Mouse (Mus musculus) hematopoietic stem cell, adult 5-6 weeks (primary cell): ENCODE measurements at regions not wholly inside any gene's neighbourhood (a gene's known extent, or its start where the extent isn't known, plus 50 kb on each side); places are given as distances from the start of the nearest gene placed in this dataset.

Experiments
- ATAC-seq, 2 experiments: fragments of 125-278 bp in 1 of 2; replicated peaks in 1 of 2; 2 replicates each; pipeline ENCODE4 v1.8.0; 2016 to 2017; ENCODE audit warnings: inconsistent platforms in 2 of 2, mild to moderate bottlenecking in 2 of 2, moderate number of reproducible peaks in 2 of 2, low read depth in 1 of 2, moderate TSS enrichment in 1 of 2; ENCODE audit not compliant: low FRiP score in 2 of 2, poor library complexity in 2 of 2, severe bottlenecking in 2 of 2, insufficient read depth in 1 of 2, low TSS enrichment in 1 of 2

GRCm38 (mm10) chr5:133310979-133311890 is 768.1 kb upstream of the Auts2 start:
- ATAC-seq: no peak

GRCm38 (mm10) chr5:133267887-133268286 is 724.7 kb upstream of the Auts2 start:
- ATAC-seq: no peak

- ATAC-seq: no peak
These were observed 724.2 kb upstream of the Auts2 start for GRCm38 (mm10) chr5:133267356-133267755.

- no peak for ATAC-seq
These were observed 721.8 kb upstream of the Auts2 start for GRCm38 (mm10) chr5:133264976-133265375.

GRCm38 (mm10) chr5:133218801-133219200 is 675.7 kb upstream of the Auts2 start:
- no peak for ATAC-seq

GRCm38 (mm10) chr5:133198546-133198945 is 655.4 kb upstream of the Auts2 start:
- ATAC-seq: no peak

- ATAC-seq: no peak
These were observed 646.8 kb upstream of the Auts2 start for GRCm38 (mm10) chr5:133189798-133190571.

- no peak for ATAC-seq
These were observed 632.5 kb upstream of the Auts2 start for GRCm38 (mm10) chr5:133175636-133176035.

GRCm38 (mm10) chr5:133173155-133173723 is 630.1 kb upstream of the Auts2 start:
- peak in 1 of 2 experiments; percentile 42; a peak in 1 of 4 replicates for ATAC-seq

- ATAC-seq: no peak
These were observed 629.5 kb upstream of the Auts2 start for GRCm38 (mm10) chr5:133172686-133173085.

- ATAC-seq: no peak
These were observed 628.1 kb upstream of the Auts2 start for GRCm38 (mm10) chr5:133171266-133171665.

GRCm38 (mm10) chr5:133167576-133167975 is 624.4 kb upstream of the Auts2 start:
- no peak for ATAC-seq

GRCm38 (mm10) chr5:133167001-133167461 is 623.9 kb upstream of the Auts2 start:
- no peak for ATAC-seq

GRCm38 (mm10) chr5:133156115-133156857 is 613.1 kb upstream of the Auts2 start:
- ATAC-seq: no peak

GRCm38 (mm10) chr5:133145996-133146395 is 602.9 kb upstream of the Auts2 start:
- ATAC-seq: no peak

GRCm38 (mm10) chr5:133143679-133144078 is 600.5 kb upstream of the Auts2 start:
- ATAC-seq: no peak

GRCm38 (mm10) chr5:133142401-133143115 is 599.4 kb upstream of the Auts2 start:
- ATAC-seq: peak; percentile 57 to 66; a peak in 2 of 4 replicates
